Mouse (Mus musculus) adrenal gland, postnatal 36 days (tissue): Measurements from ENCODE around the gene Plac9b. TPM values are rescaled to one million over a fixed set of nuclear protein-coding genes. Genes with fewer than 3 reads are reported as not detected.

Experiments used
- total RNA-seq, 2 experiments: library from RNA; stranded (reverse); gene quantifications; 2 replicates each; pipeline ENCODE4 v1.2.3; 2021

The Plac9b gene
- total RNA-seq, 2 experiments from 2014 or later: 38.6 to 56.2 TPM

Other genes starting within 250 kb of the Plac9b start
- gene Cphx1, start 244.2 kb downstream of the Plac9b start, total RNA-seq: not detected
- gene Duxbl1, start 203.9 kb downstream of the Plac9b start, total RNA-seq: under 1 TPM in 1 of 2 experiments, not detected in 1; 0.13 TPM
- gene Gm9780, start 139.8 kb downstream of the Plac9b start, total RNA-seq: 10 to 100 TPM; 14.8 to 19.4 TPM
- gene Tmem254c, start 115.1 kb downstream of the Plac9b start, total RNA-seq: 10 to 100 TPM; 15.9 to 25.4 TPM
- not detected for gene Cphx2, start 101.0 kb downstream of the Plac9b start, total RNA-seq
- not detected for gene Cphx3, start 100.2 kb downstream of the Plac9b start, total RNA-seq
- gene Duxbl2, start 64.1 kb downstream of the Plac9b start, total RNA-seq: not detected
- gene Tmem254b, start 24.6 kb upstream of the Plac9b start, total RNA-seq: 1 to 10 TPM; 6.2 to 9.6 TPM
- gene Duxbl3, start 75.5 kb upstream of the Plac9b start, total RNA-seq: under 1 TPM in 1 of 2 experiments, not detected in 1; 0.43 TPM